Mouse (Mus musculus) retina, postnatal 7 days (tissue): ENCODE measurements around the gene Asb7.

Experiments
- DNase-seq: peaks from one replicate; pipeline ENCODE4 v3.0.0-alpha.2; 2012; ENCODE audit warnings: low read depth, low spot score

The Asb7 gene

DNA sequence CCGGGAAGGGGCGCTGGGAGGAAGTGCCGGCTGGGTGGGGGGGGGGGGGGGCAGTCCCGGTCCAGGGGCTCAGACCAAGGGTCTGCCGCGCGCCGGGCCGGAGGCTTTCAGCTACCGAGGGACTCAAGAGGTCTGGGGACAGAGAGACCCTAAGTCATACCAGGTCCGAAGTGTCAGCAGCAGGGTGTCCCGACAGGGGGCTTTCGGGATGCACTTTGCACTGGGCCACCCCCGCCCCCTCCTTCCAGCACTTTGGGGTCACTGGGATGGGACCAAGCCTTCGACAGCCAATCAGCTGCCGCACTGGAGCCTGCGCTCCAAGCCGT lies at the start of gene Asb7:
TSS of gene Asb7 (minus strand) at position 303 of the 326 bp plus-strand sequence.
- no peak for DNase-seq

GRCm38 (mm10) chr7:66737418-66737817 lies 48.0 kb upstream of the Asb7 start:
- no peak for DNase-seq

DNA sequence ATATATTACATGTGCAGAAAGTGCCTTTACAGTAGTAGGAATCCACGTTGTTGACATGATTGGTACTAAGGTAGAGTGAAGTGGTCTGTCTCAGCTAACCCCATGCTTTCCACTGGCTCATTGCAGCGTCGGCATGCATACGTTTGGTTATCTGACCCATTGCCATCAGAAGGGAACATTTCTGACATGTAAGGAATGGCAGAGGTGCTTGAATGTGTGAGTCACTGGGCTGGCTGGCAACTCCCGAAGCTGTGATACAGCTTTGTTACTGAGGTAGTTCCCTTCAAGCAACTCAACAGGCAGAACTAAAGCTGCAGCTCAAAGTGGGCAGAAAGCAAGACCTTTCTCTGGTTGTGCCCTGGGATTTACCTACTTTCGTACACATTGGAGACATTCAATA lies 45.6 kb upstream of the Asb7 start:
- no peak for DNase-seq

- no peak for DNase-seq
These were observed 45.1 kb upstream of the Asb7 start for GRCm38 (mm10) chr7:66734466-66734865.

GRCm38 (mm10) chr7:66733882-66734281 lies 44.5 kb upstream of the Asb7 start:
- no peak for DNase-seq

DNA sequence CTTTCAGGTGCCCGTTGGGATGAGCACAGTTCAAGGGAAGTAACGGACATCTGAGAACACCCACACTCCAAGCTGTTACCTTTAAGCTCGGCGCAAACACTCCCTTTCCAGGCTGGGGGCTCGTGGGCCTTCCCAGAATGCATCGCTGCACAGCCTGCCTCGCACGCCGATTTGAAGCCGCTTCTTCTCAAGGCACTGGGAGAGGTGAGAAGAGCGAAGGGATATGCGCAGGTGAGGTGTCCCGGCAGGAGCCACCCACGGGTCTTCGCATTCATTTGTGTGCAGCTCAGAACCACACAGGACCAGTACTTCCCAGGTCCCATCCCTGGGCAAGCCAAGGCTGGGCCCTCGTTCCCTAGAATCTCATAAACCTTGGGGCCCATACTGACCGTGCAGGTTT lies 44.0 kb upstream of the Asb7 start:
- DNase-seq, result no peak

- no peak for DNase-seq
These were observed 39.8 kb upstream of the Asb7 start for GRCm38 (mm10) chr7:66729232-66729631.

DNA sequence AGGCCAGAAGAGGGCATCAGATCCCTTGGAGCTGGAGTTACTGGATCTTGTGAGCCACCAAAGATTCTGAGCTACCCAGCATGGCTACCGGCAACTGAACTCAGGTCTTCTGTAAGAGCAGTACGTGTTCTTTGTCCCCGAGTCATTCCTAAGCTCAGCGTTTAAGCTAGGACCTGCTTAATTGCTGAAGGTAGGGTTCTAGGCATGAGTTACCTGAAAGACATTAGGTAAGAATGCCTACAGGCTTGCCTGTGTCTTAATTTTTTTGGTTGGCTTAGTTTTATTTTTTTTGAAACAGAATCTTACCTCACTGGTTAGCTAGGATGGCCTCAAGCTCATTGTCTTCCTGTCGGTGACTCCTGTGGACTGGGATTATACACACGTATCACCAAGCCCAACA lies 38.7 kb upstream of the Asb7 start:
- no peak for DNase-seq

- no peak for DNase-seq
These were observed 35.6 kb upstream of the Asb7 start for GRCm38 (mm10) chr7:66724954-66725353.

DNA sequence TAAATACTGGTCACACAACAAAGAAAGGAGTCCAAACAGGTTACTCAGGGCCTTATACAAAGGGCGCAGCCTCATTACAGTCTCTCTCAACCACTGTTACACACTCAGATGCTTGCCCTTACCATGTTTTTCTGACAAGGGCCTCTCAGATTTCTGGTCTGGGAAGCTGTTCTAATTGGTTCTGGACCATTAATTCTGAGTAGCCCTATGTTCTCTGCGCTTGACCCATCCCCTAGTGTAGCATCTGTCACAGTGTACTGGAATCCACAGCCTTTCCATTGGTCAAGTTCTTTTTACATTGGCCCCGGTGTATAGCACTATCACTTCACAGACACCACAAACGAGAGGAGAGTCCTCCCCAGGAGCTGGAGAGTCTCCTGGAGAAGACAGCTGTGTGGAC lies 35.1 kb upstream of the Asb7 start:
- DNase-seq, result no peak

GRCm38 (mm10) chr7:66711166-66711565 lies 21.8 kb upstream of the Asb7 start:
- DNase-seq, result no peak

DNA sequence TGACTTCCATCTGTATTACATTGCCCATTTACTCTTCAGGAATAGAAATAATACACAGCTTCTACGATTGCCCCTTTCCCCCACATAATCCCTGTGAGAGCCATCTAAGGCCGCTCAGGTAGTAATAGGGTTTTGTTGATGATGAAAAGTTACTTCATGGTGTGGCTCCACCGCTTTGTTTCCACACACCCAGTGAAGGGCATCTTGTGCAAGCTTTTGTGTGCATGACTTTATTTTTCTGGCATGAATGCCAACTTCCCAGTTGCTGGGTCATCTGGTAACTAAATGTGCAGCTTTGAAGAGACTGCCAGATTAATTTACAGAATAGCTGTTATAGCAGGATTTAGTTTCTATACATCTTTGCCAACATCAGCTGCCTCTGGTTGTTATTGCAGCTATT lies 15.2 kb upstream of the Asb7 start:
- DNase-seq, result no peak

DNA sequence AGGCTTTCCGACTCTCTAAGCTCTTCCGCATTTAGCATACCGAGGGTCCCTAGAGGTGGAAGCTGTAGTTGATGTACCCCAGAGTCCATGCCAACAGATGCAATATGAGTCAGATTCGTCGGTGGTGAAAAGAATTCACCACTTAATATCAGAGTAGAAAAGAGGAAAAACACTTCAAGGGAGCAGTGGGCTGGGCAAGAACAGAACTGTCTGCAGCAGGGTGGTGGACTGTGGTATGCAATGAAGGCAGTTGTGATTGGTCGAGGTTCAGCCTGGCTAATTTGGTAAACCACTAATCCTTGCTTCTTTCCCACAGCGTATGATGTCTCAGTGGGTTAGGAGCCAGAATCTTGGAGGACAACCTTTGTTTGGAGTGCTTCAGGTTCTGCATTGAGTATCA lies 13.3 kb upstream of the Asb7 start:
- DNase-seq, result no peak

DNA sequence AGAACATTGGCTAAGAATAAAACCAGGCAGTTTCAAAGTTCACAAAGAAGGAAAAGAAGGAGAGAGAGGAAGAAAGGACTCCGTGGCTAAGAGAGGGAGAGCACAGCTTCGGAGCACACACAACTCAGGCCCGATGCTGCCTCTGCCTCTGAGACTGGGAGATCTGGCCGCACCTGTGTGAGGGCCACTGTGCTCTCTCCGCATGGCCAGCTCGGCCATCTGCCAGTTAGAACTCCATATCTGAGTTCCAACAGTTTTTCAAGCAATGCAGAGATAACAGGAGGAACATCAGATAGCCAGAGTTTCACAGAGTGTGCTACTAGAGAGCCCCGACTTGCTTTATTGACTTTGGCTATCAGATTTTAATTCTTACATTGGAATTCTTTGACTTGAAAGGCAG lies 5.1 kb upstream of the Asb7 start:
- DNase-seq, result no peak

- DNase-seq, result peak; percentile 99
These were observed 394 bp upstream of the Asb7 start, which contains the start of gene Lins1 for GRCm38 (mm10) chr7:66689620-66690360. Gene Lins1 (plus strand): TSS chr7:66689889.

- no peak for DNase-seq
These were observed 675 bp downstream of the Asb7 start for GRCm38 (mm10) chr7:66688721-66689120.

DNA sequence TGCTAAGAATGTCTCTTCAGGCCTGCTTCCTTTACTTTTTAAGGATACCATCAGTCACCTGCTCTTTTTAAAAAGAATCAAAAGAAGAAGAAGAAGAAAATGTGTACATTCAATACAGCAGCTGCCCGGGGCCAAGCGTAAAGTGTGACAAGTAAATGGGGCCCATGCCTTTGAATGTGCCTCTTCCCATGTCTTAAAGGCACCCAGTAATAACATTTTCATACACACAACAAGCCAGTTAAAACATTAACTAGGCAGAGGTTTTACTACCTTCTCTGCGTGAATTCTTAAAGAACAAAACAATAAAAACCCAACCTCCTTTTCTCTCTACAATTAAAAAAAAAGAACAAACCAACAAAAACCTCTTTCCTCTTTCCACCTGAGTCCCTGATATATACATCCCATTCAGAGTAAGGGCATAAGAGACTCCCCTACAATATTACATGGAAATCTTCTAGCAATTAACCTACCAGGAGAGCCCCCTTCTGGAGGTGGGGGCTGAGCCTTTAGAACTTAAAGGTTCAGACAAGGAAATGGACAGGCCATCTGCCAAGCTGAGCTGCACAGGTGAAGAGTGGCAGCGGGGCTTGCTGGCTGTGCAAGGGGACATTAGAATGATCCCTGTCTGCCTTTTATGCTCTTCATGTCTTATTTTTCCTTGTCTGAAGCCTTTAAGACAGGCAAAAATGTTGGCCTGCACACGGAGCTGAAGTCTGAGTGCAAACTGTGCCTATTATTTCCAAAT lies 7.1 kb downstream of the Asb7 start:
- DNase-seq, result no peak

- DNase-seq, result no peak
These were observed 13.6 kb downstream of the Asb7 start for GRCm38 (mm10) chr7:66675800-66676199.

GRCm38 (mm10) chr7:66667064-66667463 lies 22.3 kb downstream of the Asb7 start:
- DNase-seq, result no peak

- no peak for DNase-seq
These were observed 25.8 kb downstream of the Asb7 start for GRCm38 (mm10) chr7:66663548-66663947.

GRCm38 (mm10) chr7:66661572-66661971 lies 27.8 kb downstream of the Asb7 start:
- peak; percentile 74 for DNase-seq

GRCm38 (mm10) chr7:66660972-66661371 lies 28.4 kb downstream of the Asb7 start:
- DNase-seq, result no peak

DNA sequence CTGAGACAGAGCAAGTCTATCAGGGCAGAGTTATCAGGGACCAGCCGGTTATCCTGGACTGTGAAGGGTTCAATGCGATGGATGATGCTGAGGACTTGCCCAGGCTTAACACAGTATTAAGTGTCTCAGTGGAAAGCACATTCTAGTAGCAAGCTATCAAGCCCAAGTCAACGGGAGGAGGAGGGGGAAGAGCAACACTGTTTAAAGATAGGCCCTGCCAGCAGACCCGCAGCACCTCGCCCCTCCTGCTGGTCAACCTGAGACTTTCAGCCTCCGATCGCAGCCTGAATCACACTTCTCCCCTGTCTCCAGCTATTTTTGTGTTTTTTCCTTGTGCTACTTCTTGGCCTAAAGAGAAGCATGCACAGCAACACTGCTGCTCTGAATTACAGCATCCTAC lies 29.1 kb downstream of the Asb7 start:
- no peak for DNase-seq
